Mouse (Mus musculus) adrenal gland, adult 18-20 months (tissue): ENCODE measurements around the gene Slc34a1. TPM values are rescaled to one million over a fixed set of nuclear protein-coding genes. Genes with fewer than 3 reads are reported as not detected.

Source experiments
- microRNA-seq, 2 experiments: library from miRNA; unstranded; fragments of <30 nt; microRNA quantifications; one replicate each; pipeline ENCODE4 v1.2.0; 2021; ENCODE audit warnings: borderline number of aligned reads in 2 of 2
- total RNA-seq, 2 experiments: library from RNA; stranded (reverse); gene quantifications; 1 replicate in 1 of 2; 2 replicates in 1 of 2; pipeline ENCODE4 v1.2.3; 2021

The Slc34a1 gene
- total RNA-seq, 2 experiments from 2014 or later: 2.9 TPM; not detected in 1

Small RNA genes within 50 kb of the gene (microRNA-seq; reads per million reads assigned to microRNA genes)
- 1.9 to 2.4 reads per million in 2 experiments for gene Mir6943

Other genes starting within 250 kb of the Slc34a1 start
- gene Fgfr4, start 245.5 kb upstream of the Slc34a1 start, total RNA-seq: 10 to 100 TPM; 28.4 to 38.7 TPM
- gene Nsd1, start 188.4 kb upstream of the Slc34a1 start, total RNA-seq: 10 to 100 TPM; 76.4 to 82.4 TPM
- gene Prelid1, start 77.7 kb upstream of the Slc34a1 start, total RNA-seq: 100 to 1,000 TPM; 132 to 143 TPM
- gene Rab24, start 76.2 kb upstream of the Slc34a1 start, total RNA-seq: 10 to 100 TPM; 52.3 to 52.7 TPM
- gene Mxd3, start 68.4 kb upstream of the Slc34a1 start, total RNA-seq: under 1 TPM; 0.46 to 0.58 TPM
- gene Lman2, start 35.4 kb upstream of the Slc34a1 start, total RNA-seq: 100 to 1,000 TPM; 113 to 121 TPM
- under 1 TPM; 0.76 to 0.96 TPM for gene Rgs14, start 28.5 kb upstream of the Slc34a1 start, total RNA-seq
- gene Pfn3, start 17.0 kb downstream of the Slc34a1 start, total RNA-seq: not detected
- not detected for gene F12, start 28.6 kb downstream of the Slc34a1 start, total RNA-seq
- gene Grk6, start 46.9 kb downstream of the Slc34a1 start, total RNA-seq: 10 to 100 TPM; 27.1 to 33.1 TPM
- gene Prr7, start 66.1 kb downstream of the Slc34a1 start, total RNA-seq: 1 to 10 TPM; 1.9 to 2.2 TPM
- 10 to 100 TPM; 11.1 to 16.2 TPM for gene Dbn1, start 89.9 kb downstream of the Slc34a1 start, total RNA-seq
- 10 to 100 TPM; 11.6 to 26.8 TPM for gene Pdlim7, start 115.5 kb downstream of the Slc34a1 start, total RNA-seq
- 1 to 10 TPM; 5.1 to 5.3 TPM for gene Dok3, start 131.1 kb downstream of the Slc34a1 start, total RNA-seq
- gene Ddx41, start 138.5 kb downstream of the Slc34a1 start, total RNA-seq: 10 to 100 TPM; 40.6 to 47.1 TPM
- gene Fam193b, start 172.9 kb downstream of the Slc34a1 start, total RNA-seq: 10 to 100 TPM; 45.5 to 52.7 TPM
- gene Tmed9, start 175.5 kb downstream of the Slc34a1 start, total RNA-seq: 100 to 1,000 TPM; 141 to 184 TPM
- 10 to 100 TPM; 11.7 to 16.1 TPM for gene B4galt7, start 201.7 kb downstream of the Slc34a1 start, total RNA-seq
- gene Caml, start 224.8 kb downstream of the Slc34a1 start, total RNA-seq: 10 to 100 TPM; 27.4 to 32.4 TPM
- gene Ddx46, start 236.8 kb downstream of the Slc34a1 start, total RNA-seq: 10 to 100 TPM; 24.0 to 36.4 TPM